Mouse (Mus musculus) spleen, adult 2 months (tissue): ENCODE results near the gene Nepn.

ENCODE experiments used
- CTCF ChIP-seq: fragments of 200-500 bp; IDR thresholded peaks from 2 replicates; pipeline ENCODE4 v1.5.1; 2011; ENCODE audit warnings: mild to moderate bottlenecking, inconsistent platforms; ENCODE audit not compliant: insufficient read depth, insufficient read length, insufficient replicate concordance; ENCODE audit errors: extremely low read depth
- POLR2A ChIP-seq: fragments of 200-500 bp; IDR thresholded peaks from 2 replicates; pipeline ENCODE4 v1.6.1; 2011; ENCODE audit warnings: low read depth, low read length, inconsistent platforms

- TF ChIP-seq CTCF (no peak), POLR2A (no peak)
These were observed 26.2 kb downstream of the Nepn start for GRCm38 (mm10) chr10:52415020-52415419.
